Mouse (Mus musculus) adrenal gland, adult 18-20 months (tissue): ENCODE results near the gene Rin3. TPM values are rescaled to one million over a fixed set of nuclear protein-coding genes. Genes with fewer than 3 reads are reported as not detected.
A peak's percentile ranks its signal among the peaks of the same experiment; 100 is the strongest.
"Not testable (repeated sequence)": the region's sequence is repeated elsewhere in the genome, so short reads cannot be mapped to it uniquely, and the experiment has no call there.

Experiments used
- DNase-seq, 2 experiments: peaks; one replicate each; pipeline ENCODE4 v3.0.0; 2021 to 2022; ENCODE audit warnings: low spot score in 2 of 2
- total RNA-seq, 2 experiments: library from RNA; stranded (reverse); gene quantifications; 1 replicate in 1 of 2; 2 replicates in 1 of 2; pipeline ENCODE4 v1.2.3; 2021

Rin3 gene
- total RNA-seq, 2 experiments from 2014 or later = 16.4 to 20.7 TPM

- not testable (repeated sequence) for DNase-seq
Observed at GRCm38 (mm10) chr12:102280290-102280689, 2.6 kb upstream of the Rin3 start.

DNA sequence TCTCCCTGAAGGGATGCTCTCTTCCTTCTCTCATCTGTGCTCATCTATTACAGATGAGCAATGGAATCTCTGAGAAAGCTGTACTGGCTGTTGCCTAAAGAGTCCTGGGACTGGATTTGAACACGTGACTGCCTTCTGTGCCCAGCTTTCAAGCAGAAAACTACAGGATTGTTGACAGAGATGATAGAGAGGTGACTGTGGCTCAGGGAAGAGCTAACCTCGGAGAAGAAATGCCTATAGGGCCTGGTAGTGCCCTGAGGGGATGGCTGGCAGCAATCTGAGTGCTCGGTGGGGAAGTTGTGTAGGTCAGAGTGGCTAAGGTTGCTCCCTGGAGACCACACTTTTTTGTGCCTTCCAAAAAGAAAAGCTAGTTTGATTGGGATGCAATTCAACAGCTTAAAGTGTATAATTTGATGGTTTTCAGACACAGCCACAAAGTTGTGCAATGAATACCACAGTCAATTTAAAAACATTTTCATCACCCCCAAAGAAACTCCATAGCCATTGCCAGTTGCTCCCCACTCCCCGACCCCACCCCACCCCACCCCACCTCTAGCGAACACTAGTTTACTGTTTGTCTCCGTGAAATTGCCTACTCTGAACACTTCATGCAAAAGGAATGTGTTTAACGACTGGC, 1.9 kb upstream of the Rin3 start:
- no peak for DNase-seq

GRCm38 (mm10) chr12:102282126-102282525, 722 bp upstream of the Rin3 start:
- no peak for DNase-seq

DNA sequence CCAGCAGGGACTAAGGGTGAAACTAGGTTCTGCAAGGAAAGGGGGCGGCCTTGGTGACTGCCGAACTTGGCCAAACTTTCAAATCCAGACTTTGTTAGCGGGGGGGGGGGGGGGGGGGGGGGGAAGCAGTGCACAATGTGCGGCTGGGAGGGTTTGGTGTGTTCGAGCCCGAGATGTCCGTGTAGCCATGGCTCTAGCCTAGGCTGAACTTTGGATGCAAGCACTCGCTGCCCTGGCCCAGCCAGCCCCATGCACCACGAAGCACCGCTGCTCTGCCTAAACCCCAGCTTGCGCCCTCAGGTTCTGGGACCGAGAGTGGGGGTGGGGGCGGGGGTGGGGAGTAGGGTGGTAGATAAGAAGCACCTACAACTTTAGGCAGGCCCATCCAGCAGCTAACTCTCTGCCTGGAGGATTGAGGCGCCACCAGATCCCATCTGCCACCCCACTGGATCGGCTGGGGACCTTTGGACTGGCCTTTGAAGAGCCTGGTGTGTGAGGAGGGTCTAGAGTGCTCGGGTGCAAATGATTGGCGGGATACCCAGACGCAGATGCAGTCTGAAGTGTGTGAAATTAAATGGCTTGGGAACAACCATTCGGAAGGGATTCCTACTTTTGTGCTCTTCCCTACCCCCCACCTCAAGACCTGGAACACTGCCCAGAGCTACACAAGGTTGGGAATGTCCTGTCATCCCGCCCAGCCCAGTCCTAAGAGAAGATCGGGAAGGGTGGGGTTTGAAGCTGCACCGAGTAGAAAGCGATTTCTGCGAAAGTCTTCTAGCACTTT, 827 bp downstream of the Rin3 start:
- peak; percentile 65 to 66 for DNase-seq

GRCm38 (mm10) chr12:102284267-102284610, 1.4 kb downstream of the Rin3 start:
- DNase-seq = no peak

DNA sequence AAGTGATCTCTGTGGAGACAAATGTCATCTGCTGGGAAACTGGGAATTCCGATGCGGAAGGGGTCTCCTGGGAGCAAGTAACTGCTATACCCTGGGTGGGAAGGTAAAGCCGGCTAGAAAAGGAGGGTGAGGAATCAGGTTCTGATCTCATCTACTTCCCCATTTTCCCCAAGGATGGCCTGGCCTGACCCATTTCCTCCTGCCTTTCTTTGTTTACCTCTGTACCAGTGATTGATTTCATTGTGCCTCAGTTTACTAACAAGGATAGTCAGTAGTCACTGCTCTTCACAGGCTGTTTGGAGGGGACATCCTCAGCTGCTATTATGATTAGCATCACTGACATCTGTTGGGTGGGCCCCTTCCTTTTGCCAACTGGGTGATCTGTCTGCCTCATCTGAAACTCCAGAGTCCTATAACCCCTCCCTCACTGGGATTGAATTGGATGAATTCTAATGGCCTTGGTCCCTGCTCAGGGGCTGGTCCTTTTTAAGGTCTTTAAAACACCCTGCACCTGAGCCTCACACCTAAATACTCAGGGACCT, 1.8 kb downstream of the Rin3 start:
- no peak for DNase-seq

DNA sequence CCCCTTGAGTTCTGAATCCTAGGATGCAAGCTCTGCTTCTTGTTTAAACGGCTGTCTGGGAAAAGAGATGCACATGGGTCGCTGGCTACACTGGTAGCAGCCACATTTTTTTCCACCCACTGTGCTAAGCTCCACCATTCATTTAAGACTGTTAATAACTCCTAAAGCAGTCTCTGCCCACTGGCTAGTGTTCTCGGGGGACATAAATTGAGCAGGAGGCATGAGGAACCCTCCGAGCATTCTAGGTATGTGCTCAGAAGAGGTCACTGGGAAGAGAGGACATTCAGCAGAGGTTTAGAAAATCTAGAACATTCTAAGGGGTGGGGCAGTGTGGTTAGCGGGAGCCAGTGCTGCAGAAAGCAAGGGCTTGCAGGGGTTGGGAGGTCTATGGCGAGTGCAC, 2.5 kb downstream of the Rin3 start:
- no peak for DNase-seq

- DNase-seq = no peak
Observed at GRCm38 (mm10) chr12:102285779-102286178, 2.9 kb downstream of the Rin3 start.

GRCm38 (mm10) chr12:102286681-102287414, 4.0 kb downstream of the Rin3 start:
- peak; percentile 79 to 85 for DNase-seq

DNA sequence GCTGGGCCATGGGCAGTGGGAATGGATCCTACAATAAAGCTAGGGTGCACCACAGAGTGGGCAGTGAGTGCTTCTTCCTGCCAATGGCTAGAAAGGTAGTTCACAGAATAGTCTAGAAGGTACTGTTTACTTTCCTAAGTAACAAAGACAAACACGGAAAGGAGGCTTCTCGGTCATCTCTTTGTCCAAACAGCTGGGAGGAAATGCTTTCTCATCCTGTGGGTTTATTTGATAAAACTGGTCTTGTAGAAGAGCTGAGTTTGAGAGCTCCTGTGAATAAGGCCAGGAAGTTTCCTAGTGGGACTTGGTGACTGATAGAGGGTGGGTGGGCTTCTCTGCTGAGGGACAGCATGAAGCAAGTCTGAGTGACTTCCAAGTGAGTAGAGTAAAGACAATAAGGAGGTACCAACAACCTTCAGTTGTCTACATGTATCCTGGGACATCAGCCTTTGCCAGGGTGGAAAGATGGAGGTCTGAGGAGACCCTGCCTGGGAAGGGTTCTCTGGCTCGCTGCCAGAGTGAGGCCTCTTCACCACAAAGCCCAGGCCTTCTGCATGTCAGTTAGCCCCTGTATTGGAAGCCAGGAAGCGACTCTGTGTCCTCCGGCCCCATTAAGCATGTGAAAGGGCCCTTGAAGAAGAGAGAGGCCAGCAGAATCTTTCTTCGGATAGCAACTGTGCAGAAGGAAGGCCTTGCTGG, 5.2 kb downstream of the Rin3 start:
- DNase-seq = no peak

DNA sequence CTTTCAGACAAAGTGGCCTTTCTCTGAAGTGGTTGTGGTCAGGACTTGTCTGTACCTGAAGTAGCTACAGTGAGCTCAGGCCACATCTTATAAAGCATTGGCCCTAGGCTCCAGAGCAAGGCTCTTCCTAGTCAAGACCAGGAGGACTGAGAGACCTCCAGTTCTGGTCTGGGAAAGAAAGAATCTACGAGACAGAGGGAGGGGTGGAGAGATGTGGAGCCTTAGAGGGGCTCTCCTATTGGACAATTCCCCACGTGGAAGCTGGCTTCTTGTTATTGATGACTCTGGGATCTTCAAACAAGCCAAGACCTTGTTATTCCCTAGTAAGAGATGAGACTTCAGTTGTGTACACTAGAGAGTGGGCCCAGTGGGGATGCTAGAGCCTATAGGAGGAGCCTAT, 6.0 kb downstream of the Rin3 start:
- DNase-seq = no peak

DNA sequence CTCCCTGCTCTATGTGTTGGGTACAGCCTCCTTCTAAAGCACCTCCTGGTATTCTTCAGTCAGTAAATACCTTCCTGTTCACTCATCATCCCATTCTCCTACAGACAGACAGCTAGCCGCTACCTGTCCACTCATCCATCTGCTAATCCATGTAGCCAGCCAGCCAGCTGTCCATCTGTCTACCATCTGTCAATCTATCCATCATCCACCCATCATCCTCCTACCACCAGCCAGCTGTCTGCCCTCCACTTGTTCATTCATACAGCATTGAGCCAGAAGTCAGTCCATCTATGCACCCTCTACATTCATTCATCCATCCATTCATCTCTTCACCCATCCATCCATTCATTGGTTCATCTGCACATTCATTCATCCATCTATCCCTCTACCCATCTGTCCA, 6.7 kb downstream of the Rin3 start:
- DNase-seq = no peak

DNA sequence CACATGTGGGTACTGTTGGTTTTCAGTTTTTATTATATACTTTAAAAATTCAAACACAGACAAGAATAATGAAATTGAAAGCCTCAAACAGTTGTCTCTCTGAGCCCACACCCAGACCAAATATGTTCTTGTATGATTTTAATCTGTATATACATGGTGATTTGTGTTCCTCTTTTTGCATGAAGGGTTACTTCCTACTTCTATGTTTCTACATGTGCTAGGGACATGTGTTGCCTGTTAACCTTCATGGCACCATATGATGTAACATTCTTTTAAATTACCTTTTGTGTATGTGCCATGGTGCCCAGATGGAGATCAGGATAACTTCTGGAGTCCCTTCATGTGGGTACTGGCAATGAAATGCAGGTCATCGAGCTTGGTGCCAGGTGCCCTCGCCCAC, 7.8 kb downstream of the Rin3 start:
- no peak for DNase-seq

DNA sequence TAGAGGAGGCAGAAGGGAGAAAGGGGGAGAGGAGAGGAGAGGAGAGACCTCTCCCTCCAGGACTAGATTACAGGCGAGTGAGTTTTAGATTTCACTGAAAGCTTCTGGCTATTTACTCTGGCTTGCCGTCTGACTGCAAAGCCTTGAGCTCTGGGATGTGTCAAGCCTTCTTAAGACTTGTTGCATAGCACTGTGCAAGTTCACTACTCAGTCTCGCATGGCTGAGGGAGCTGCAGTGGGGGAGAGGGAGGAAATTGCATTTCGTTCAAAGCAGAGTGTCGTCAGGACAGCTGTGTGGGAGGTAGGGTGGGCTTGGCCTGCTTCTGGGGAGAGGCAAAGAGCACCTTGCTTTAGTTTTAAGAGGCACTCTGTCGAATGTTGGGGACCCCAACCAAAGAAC, 8.8 kb downstream of the Rin3 start:
- DNase-seq = no peak

- no peak for DNase-seq
Observed at GRCm38 (mm10) chr12:102292501-102293215, 9.8 kb downstream of the Rin3 start.

DNA sequence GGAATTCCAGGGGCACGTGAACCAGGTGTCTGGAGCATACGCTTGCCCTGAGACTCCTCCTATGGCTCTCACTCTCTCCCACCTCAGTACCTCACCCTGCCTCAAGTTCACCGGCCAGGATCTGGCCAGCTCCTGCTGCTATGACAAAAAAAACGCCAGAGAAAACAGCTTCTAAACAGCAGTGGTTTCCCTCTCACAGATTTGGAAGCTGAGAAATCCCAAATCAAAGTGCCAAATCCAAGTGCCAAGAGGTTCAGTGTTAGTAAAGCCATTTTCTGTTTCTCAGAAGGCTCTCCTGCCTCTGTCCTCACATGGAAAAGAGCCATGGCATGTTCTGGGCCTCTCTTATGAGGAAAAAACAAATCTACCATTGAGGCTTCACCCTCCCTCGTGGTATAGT, 11.8 kb downstream of the Rin3 start:
- no peak for DNase-seq

GRCm38 (mm10) chr12:102295230-102295629, 12.4 kb downstream of the Rin3 start:
- no peak for DNase-seq

DNA sequence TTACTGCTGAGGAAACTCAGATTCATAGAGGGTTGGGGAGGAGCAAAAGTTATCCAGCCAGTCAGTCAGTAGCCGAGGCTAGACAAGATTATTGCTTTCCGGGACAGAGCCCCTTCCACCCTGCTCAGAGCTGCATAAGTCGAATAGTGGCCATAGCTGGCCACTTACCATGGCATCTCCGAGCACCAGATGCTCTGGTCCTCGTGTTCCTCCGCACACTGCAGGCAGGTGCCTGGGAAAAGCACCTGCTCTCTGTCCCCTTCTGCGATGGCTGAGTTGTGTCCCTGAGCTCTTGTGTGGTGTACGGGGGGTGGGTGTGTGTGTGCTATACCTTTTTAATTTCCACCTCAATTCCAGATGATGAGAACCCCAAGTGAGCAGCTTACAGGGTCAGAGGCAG, 12.8 kb downstream of the Rin3 start:
- DNase-seq = no peak

- DNase-seq = no peak
Observed at GRCm38 (mm10) chr12:102296361-102296760, 13.5 kb downstream of the Rin3 start.

DNA sequence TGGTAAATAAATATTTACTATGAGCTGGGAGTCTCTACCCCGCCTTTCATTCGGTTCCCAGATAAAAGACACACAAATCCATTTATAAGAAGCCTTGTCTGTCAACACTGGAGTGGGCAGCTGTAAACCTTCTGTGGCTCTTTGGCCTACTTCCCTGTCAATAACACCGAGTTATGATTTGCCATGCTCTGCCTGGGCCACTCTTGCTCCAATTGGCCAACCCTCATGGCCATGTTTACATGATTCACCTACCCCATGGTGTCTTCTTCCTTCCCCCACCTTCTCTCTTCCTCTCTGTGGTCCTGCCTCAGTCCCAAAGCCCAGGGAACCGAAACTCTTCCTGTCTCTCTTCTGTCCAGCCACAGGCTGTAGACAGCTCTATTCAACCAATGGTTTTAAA, 14.1 kb downstream of the Rin3 start:
- DNase-seq = no peak

DNA sequence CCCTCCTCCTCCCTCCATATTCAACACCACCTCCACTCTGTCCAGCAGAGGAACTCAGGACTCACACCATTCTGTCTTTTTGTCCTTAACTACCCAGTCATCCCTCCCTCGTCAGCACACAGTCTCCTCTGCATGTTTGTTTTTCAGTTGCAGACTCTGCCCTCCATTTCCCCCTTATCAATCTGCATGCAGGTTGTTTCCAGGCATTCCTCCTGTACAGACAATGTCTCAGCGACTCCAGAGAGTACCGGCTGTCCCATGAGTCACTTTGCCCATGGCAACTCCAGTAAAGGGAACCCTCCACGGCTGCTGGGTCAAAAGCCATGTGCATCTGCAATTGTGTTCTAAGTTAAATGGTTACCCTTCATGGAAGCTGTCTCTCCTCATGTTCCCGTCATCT, 16.4 kb downstream of the Rin3 start:
- no peak for DNase-seq
